Mouse (Mus musculus) bone marrow macrophage, adult 2 months (primary cell): ENCODE measurements around the gene Pirb. TPM values are rescaled to one million over a fixed set of nuclear protein-coding genes. Genes with fewer than 3 reads are reported as not detected.
"Not testable (repeated sequence)": the region's sequence is repeated elsewhere in the genome, so short reads cannot be mapped to it uniquely, and the experiment has no call there.

Experiments used
- H3K27ac ChIP-seq: 2 replicates; pipeline ENCODE4 v1.5.1; 2012; ENCODE audit warnings: low read depth, low read length; ENCODE audit not compliant: insufficient read depth
- H3K4me1 ChIP-seq: 2 replicates; pipeline ENCODE4 v1.6.1; 2012; ENCODE audit warnings: low read length; ENCODE audit not compliant: control insufficient read depth, insufficient read depth
- H3K4me3 ChIP-seq: 2 replicates; pipeline ENCODE4 v1.5.1; 2012; ENCODE audit warnings: mild to moderate bottlenecking, low read length, moderate library complexity; ENCODE audit not compliant: insufficient read depth
- CTCF ChIP-seq: IDR thresholded peaks from 2 replicates; pipeline ENCODE4 v1.5.1; 2012; ENCODE audit warnings: low read depth, mild to moderate bottlenecking, low read length, moderate library complexity
- POLR2A ChIP-seq: IDR thresholded peaks from 2 replicates; pipeline ENCODE4 v1.6.1; 2012; ENCODE audit warnings: mild to moderate bottlenecking, low read depth, low read length, borderline replicate concordance
- polyA plus RNA-seq: library from polyadenylated mRNA; stranded (reverse); fragments of >200 nt; gene quantifications from 2 replicates; pipeline ENCODE4 v1.2.4, GENCODE M21; 2012; ENCODE audit not compliant: missing spikeins, insufficient read depth, insufficient read length

Pirb gene
- polyA plus RNA-seq, 1 experiment = 647 TPM

DNA sequence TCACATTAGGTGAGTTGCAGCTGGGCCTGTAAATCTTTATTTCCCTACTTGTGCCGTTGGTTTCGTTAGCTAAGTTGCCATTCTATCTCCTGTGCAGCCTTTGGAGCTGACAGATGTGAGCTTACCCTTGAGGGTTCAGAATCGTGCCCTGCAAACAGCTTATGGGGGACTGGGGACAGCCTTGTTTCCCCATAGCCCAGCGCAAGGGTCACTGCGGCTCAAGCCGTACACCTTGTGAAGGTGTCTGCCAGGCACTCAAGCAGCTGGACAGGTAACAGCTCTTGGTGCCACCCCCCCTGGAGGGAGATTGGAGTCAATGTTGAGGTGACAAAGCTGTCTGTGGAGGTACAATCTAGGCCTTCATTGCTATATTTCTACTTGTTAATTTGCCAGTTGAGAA, 14.3 kb downstream of the Pirb start:
- H3K4me1 ChIP-seq = peaks cover 29% of the 10 kb centered on the region
- TF ChIP-seq CTCF = no peak
- H3K27ac ChIP-seq = peak overlapping the region; percentile 98
- peak overlapping the region; percentile 70 for H3K4me3 ChIP-seq

DNA sequence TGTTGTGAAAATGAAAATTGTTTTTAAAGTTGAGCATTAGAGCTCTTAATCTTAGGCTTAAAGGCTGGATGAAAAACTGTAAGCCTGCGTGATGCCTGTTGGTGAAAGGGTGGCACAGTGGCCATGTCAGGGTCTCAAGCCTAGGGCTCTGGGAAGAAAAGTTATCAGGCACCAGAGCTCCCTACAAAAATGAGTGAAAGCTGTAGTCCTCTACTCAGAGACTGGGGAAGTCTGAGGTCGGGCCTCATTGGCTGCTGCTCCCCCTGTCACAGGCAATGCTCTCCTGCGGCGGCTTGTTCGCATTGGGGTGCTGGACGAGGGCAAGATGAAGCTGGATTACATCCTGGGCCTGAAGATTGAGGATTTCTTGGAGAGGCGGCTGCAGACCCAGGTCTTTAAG, 14.7 kb downstream of the Pirb start:
- Histone ChIP-seq H3K4me1 (peaks cover 24% of the 10 kb centered on the region), H3K27ac (peak overlapping the region; percentile 98), H3K4me3 (peak overlapping the region; percentile 70)

DNA sequence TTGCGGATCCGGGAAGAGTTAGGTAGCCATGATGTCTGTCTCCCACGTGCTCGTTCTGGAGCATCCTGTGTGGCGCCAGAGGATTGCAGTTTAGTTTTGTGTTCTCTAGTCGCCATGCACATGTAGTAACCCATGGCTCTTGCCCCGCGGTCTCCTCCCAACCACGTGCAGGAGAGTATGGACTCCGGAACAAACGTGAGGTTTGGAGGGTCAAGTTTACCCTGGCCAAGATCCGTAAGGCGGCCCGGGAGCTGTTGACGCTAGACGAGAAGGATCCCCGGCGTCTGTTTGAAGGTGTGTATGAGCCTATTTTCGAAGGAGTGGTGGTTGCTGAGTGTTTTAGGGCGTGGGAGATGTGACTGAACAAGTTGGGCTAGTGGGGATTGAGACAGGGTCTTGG, 15.7 kb downstream of the Pirb start:
- H3K4me3 ChIP-seq = peak overlapping the region; percentile 81
- H3K27ac ChIP-seq = peak overlapping the region; percentile 98
- TF ChIP-seq POLR2A (no peak), CTCF (no peak)
- peaks cover 19% of the 10 kb centered on the region for H3K4me1 ChIP-seq

DNA sequence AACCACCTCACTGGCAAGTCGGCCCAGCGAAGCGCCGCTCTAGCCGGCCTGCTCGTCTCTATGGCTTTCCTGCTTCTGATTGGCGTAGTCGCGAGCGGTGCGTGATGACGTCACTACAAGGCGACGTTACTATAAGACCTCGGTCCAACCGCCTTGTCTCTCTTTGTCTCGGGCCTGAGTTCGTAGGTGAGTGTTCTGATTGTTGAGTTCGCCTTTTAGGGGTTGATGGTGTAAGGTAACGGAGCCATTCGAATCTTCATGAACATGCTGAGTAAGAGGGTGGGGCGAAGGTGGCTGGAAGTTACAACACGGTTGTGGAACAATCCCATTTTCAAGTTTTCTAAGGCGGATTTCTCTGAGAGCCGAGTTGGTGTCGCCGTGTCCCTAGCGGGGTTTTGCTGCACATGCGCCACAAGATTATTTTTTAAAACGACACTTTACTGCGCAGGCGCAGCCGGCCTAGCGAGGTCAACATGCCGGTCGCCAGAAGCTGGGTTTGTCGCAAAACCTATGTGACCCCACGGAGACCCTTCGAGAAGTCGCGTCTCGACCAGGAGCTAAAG, 16.2 kb downstream of the Pirb start, which contains the start of gene Rps9:
Rps9 (plus strand) TSS at position 115 of the 563 bp plus-strand sequence.
- TF ChIP-seq POLR2A (peak; percentile 83; the same call in 1 of the 2 replicates), CTCF (no peak)
- Histone ChIP-seq H3K4me3 (peak within 1 kb of the TSS; percentile 81), H3K27ac (peak within 1 kb of the TSS; percentile 98), H3K4me1 (peaks cover 15% of the 10 kb centered on the region)

DNA sequence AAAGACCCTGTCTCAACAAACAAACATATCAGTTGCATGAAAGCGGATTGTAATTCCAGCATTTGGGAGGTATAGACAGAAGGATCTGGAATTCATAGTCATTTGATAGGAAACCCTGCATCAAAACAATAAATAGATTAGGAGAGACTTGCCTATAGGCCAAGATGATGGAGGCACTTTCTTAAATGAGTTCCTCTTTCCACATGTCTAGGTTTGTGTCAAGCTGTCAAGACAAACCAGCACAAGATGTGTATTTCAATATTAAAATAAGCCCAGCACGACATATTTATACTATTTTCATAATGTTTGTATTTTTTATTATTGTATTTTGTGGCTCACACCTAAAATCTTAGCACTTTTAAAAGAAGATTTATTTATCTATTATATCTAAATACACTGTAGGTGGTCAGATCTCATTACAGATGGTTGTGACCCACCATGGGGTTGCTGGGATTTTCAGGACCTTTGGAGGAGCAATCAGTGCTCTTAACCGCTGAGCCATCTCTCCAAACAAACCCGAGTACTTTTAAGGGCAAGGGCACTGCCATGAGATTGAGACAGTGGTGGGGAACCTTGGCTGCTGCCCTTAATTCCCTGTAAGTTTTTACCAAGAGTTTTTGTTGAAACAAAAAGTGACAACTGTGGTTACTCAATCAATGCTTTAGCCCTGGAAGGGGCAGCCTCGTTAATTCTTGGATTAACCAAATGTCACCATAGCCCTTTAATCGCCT, 16.9 kb downstream of the Pirb start:
- H3K4me3 ChIP-seq = peak overlapping the region; percentile 81
- TF ChIP-seq CTCF = no peak
- no peak for TF ChIP-seq POLR2A
- H3K27ac ChIP-seq = peak overlapping the region; percentile 71
- peaks cover 11% of the 10 kb centered on the region for H3K4me1 ChIP-seq

DNA sequence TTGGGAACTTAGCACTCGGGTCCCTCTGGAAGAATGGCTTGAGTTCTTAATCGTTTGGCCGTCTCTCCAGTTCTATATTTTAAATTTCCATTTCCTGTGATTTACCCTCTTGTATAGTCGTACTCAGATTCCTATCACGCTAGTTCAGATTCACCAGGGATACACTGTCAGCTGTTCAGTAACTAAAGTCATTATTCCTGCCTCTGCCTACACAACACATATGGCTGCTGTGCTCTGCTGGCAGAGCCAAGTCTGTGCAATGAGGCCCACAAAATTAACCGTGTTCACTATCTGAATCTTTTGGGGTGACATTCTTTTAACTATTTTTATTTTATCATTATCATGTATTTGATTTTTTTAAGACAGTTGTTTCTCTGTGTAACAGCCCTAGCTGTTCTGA, 21.7 kb downstream of the Pirb start:
- Histone ChIP-seq H3K27ac (no peak overlapping the region), H3K4me3 (no peak overlapping the region), H3K4me1 (peaks cover 3% of the 10 kb centered on the region)
- TF ChIP-seq CTCF (no peak), POLR2A (no peak)

DNA sequence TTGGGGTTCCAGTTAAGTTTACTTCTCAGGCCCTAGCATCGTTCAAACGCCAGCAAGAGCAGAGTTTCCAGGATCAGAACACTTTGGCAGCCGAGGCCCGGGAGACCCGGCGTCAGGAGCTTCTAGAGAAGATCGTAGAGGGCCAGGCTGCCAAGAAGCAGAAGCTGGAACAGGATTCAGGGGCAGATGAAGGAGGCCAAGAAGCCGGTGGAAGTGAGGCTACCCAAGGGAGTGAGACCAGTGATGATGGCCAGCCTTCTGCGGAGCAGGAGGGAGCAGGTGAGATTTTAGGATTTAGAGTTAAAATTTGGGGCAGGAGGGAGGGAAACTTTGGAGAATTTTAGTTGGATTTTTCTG, 25.3 kb downstream of the Pirb start:
- H3K27ac ChIP-seq = peak overlapping the region; percentile 46
- H3K4me3 ChIP-seq = peak overlapping the region; percentile 92
- not testable (repeated sequence) for H3K4me1 ChIP-seq

DNA sequence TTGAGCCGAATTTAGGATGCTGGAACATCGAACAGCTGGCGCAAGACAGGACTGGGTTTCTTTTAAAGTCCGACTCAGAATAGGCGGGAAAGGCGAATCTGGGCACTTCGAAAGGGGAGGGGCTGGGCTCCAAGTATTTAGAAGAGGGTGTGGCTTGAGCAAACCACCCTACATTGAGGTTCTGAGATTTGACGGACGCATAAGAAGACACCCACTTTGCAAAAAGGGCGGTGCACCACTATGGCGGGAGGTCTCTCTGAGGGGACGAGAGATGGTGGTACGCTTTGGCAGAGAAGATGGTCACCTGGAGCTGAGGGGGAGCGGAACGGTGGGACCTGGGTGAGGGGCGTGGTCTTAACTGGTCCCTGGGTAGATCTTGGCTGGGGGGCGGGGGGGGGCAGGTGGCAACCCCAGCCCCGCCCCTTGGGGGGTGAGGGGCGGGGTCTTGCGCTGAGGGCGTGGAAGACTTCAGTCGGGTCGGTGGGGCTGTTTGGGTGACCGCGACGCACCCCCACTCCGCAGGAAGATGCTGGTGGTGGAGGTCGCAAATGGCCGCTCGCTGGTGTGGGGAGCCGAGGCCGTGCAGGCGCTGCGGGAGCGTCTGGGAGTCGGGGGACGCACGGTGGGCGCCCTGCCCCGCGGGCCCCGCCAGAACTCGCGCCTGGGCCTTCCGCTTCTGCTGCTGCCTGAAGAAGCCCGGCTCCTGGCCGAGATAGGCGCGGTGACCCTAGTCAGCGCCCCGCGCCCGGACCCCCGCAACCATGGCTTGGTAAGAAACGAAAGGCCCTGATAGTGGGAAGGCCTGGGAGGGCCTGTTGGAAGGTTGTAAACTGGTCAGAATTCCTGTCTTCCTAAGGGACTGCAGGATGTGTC, 25.9 kb downstream of the Pirb start:
- H3K27ac ChIP-seq = peak overlapping the region; percentile 92
- peak overlapping the region; percentile 92 for H3K4me3 ChIP-seq
- no peak for TF ChIP-seq CTCF
- no peak for TF ChIP-seq POLR2A
- H3K4me1 ChIP-seq = peaks cover 2% of the 10 kb centered on the region; the same call in 1 of the 2 replicates

DNA sequence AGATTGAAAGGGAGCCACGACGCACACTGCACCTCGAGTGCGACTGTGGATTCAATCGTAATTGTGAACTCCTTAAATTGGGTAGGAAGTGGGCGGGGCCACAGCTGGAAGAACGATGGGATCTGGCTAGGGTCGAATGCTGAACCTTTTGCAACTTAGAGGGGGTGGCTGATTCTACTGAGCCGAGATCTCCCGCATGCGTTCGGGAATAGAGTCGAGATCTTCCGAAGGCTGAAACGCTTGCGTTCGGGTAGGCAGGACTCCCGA, 26.4 kb downstream of the Pirb start:
- TF ChIP-seq POLR2A (no peak), CTCF (no peak)
- peak overlapping the region; percentile 92 for H3K27ac ChIP-seq
- H3K4me1 ChIP-seq = peaks cover 2% of the 10 kb centered on the region; the same call in 1 of the 2 replicates
- peak overlapping the region; percentile 92 for H3K4me3 ChIP-seq
